Mouse (Mus musculus) yolk sac, embryonic 10.5 days (tissue): ENCODE data around the gene Ghr.

ENCODE experiments used
- DNase-seq: peaks from one replicate; pipeline ENCODE4 v3.0.0-alpha.2; 2017; ENCODE audit warnings: low spot score

Ghr gene

DNA sequence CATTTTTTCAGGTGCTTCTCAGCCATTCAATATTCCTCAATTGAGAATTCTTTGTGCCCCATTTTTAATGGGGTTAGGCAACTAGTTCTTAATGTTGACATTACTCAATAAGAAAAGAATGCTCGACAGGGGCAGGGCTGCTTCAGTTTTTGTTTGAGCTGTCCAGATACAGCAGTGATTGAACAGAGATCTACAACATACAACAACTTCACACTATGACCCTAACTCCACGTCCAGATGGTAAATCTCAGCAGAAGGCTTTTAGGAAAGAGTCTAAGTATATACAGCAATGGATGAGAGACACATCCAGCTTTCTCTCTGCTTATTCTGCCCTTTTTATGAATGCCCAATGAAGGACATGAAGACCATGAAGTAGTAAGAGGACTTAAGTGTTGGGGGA lies 199.5 kb downstream of the Ghr start:
- DNase-seq = no peak

DNA sequence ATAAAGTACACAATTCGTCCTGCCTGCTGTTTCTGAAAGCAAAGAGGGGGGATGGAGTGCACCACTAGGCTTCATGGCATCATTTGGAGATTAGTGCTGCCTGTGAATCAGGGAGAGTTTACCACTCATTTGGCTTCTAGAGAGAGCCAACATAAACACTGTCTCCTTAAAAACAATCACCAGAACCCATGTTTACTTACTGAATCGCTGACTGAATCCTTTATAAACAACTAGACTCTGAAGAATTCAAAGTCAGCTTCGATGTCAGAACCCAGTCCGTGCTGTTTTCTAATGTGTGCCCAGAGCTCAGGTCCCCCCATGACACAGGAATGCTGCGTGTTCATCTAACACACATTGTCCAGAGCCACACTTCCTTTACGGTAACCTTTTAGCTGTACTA lies 201.9 kb downstream of the Ghr start:
- DNase-seq = peak; percentile 20

DNA sequence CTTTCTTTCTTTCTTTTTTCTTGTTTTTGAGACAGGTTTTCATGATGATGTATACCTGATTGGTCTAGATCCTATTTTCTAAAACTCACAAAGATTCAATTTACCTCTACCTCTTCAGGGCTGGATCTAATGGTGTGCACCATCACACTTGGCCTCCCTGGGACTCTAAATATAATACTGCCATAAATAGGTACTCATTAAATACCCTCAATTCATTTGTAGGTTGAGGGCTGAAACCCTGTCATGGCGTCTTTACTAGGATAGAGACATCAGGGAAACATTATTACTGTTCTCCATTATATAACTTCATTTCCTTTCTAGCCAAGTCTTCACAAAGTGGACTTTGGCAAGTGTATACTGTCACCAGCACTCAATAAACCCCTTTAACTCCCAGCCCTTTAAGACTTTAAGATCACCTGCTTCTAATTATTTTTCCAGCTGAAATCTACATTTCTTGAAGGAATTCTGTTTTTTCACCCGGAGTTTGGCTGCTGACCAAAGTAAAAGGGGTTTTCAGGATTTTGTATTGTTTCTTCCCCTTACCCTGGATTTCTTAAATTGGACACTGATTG lies 214.9 kb downstream of the Ghr start:
- no peak for DNase-seq

DNA sequence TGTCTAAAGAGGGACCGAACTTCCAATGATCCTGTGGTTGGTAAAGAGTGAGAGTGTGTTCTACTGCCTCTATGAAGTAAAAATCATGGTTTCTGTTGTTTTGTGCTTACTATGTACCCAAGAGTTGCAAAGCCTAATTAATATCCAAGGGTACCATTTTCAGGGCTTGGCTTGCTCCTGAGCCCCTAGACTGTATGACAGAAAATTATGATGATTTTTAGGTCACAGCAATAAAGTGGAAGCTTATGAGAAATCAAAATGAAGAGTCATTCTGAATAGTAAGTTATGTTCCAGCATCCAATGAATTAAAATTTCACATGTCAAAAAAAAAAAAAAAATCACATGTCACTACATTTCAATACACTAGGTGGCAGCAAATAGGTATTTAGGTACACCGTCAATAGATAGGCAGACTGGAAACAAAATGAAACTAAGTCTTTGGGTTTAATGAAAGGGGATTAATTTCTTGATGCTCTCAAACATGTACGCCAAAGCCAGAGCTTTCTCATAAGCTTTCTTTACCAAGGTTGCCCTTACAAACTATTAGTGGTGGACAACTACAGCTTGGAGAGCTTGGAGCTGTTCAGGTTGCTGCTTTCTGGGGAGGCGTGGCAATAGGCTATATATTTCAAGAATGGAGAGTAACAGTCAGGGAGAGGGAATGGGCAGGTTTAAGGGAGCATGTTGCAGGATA lies 227.1 kb downstream of the Ghr start:
- DNase-seq = no peak

DNA sequence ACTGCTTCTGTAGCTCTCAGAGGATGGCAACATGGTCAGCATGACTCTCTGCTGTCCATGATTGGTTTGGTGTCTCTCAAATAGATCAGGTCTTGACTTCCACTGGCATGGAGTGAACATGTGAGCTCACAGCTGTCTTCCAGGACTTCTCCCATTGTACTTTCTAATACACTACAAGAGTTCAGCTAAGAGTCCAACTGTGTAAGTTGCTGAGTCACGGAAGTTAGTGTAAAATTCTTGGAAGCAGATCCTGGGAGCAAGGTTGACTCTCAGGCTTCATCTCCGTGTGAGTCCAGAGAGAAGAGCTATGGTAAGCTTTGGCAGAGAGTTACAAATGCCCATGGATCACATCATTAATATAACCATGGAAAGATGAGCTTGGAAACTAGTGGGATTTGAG lies 229.6 kb downstream of the Ghr start:
- DNase-seq = no peak

DNA sequence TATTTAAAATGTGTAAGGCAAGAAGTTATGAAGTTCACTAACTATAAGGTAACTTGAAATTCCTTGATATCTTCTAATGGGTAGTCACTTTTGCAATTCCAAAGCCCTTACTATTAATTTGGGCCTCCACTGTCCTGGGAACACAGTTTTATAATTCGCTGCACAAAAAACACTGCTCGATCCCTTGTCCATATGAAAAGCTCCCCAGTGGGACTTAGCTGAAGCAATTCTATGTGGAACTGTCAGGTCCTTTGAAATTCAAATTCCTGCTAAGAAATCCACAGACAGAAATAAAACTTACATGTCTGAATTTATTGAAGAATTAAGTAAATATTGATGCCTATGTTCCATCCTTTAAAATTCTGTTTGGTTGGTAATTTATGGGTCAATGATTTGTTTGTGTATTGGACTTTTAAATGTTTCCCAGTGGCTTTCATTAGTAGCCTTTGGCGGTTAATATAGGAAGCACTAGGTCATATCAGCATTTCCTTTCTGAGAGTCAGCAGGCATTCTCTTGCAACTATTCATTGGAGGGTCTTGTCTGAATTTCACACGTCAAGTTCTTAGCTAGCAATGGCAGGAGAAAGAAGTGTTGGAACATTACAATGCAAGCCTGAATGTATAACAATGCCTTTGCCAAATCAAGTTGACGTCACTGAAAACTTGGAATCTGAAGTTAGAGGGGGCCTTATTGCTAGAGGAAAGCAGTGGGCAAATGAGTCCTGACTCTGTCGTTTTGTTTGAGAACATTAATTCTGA lies 233.8 kb downstream of the Ghr start:
- no peak for DNase-seq

DNA sequence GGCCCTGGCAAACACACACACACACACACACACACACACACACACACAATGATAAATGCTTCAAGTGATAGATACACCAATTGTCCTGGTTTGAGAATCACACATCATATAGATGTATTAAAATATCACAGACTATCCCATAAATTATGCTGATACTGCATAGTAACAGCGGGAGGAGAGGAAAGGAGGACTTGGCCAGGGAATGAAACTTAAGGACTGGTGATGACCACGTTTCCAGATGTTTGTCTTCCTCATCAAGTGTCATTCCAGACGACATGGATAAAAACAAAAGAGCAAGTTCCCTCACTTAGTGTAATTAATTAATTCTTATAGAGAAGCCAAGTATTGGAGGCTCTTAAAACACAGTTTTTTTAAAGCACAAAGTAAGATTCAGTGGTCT lies 236.6 kb downstream of the Ghr start:
- DNase-seq = no peak

DNA sequence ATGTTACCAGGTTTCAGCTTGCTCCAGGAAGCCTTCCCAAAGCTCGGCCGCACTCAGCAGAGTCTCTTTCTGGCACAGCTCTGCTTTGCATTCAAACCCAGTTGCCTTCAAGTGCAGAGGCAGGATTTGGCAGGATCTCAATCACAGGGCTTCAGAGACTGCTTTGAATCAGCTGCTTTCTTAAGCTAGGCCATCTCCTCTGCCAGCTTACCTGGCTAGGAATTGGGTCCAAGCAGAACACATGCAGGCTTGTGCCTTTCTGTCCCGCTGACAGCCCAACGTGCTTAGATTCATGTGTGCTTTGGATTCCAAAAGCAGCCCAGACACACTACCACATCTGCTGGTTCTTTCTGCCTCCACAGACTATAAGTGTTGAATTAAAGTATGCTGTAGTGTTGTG lies 238.7 kb downstream of the Ghr start:
- no peak for DNase-seq

DNA sequence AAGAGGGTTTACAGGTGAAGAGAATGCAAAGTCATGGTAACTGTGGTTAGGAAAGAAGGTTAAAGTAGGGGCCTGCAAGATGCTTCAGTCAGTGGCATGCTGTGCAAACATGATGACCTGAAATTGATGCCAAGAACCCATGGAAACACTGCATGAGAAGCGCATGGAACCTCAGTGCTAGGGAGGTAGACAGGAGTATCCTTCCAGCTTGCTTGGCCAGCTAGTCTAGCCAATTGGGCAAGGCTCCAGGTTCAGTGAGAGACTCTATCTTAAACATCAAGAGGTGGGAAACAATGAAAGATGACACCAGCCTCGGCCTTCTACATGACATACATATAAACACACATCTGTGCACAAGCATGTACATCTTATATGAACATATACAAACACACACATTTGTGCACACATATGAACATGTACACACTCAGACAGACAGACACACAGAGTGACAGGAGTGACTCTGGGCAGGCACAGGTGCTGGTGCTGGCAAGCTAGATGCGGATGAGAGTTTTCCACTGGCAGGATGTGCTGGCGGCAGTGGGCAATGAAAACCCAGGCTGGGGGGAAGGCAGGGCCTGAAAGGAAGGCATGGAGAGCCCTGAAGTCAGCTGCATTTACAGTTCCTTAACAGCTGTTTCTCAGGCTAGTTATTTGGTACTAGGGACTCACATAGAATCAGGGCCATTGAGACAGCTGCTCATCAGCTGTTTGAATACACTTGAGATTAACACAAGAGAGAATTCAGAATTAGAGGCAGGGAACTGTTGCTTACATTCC lies 241.3 kb downstream of the Ghr start:
- no peak for DNase-seq

DNA sequence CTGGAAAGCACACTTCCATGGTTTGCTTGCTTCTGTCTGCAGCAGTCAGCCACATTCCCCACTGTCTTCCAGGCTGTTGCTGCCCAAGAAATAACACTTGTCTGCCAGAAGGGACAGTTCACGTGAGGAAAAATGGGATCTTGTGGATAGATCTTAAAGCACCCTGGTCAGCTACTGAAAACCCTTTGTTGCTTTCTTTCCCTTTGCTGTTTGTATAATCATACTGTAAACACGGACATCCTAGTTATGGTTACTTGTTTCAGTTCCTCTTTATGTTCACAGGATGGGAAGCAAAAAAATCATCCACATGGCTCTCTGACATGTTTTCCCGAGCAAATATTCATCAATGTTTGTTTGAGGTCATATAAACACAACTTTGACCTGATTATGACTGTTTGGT lies 243.4 kb downstream of the Ghr start:
- DNase-seq = no peak

DNA sequence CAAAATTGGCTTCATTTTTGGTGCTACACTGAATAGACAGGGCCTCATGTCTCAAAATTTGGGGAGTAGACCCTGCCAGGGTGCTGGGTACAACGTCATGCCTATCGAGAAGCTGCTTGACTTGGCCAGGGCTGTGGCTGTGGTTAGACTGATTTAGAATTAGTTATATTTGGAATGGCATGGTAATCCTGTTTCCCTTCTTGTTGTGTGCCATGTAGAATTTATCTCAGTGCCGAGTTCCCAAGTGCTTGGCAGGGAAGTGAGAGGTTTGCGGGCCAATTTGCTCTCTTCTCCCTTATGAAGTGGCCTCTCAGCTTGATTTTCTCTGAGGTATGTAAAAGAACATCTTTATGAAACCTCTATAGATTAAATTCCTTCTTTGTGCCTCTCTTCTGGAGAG lies 250.8 kb downstream of the Ghr start:
- no peak for DNase-seq

DNA sequence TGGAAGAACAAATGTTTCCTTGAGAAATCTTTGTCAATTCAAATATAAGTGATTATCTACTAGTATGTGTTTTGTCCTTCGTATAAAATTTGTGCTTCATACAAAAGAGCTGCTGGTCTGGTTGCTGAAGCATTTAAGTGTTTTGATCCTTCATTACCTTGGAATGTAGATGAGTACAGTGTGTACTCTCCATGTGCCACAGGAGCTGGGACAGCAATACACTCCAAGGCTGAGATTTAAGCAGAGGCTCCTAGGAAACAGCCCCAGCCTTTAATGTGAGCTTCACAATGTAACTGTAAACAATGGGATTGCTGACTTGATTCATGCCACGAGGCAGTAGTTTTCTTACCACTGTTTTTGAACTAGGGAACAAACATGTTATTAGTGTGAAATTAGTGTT lies 251.5 kb downstream of the Ghr start:
- no peak for DNase-seq

DNA sequence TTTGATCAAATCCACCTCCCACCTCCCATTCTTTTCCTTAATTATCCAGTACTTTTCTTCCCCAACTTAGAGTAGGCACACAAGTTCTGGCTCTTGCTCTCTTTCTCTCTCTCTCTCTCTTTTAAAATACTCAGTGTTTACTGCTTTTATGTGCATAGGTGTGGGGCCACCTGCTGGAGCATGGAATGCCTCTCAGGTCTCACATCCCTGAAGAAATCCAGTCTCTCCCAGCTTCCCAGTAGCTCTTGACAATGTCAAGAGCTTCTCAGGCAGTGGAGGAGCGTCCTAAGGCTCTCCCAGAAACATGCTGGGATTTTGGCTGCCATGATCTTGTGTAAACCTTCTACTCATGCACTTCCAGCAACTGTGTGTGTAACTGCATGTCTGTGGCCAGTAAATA lies 253.0 kb downstream of the Ghr start:
- DNase-seq = no peak

DNA sequence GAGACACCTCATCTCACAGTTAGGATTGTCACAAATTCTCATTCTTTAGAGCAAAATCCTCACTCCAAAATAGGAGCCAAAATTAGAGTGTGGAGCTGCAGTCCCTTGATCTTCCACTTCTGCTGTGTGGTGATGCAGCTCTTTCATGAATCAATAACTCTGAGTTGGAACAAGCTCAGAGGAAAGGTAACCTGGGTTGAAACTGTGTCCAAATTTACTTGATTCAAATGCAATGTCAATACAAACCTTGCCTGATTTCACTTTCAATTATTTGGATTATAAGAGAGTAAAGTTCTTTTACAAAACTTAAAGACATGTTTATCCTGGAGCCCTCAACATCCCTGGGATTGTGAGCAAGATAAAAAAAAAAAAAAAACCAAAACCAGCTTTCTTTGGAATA lies 260.3 kb downstream of the Ghr start:
- no peak for DNase-seq

DNA sequence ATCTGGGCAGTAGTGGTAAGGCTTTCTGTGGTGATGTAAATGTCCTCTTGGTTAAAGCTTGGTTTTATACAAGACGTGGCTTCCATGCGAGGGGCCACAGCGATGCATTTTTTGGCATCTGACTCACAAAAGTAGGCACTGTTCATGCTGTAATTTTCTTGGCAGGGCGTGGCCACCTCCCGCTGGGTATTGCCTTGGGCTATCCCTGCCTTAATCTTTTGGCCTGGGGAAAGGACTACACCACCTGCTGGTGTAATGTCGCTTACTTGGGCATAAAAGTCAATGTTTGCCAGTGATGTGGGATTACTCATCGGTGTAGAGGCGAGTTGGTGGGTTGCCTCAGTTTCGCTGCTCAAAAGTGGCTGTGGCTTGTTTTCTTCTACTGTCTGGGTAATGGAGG lies 263.4 kb downstream of the Ghr start:
- no peak for DNase-seq

DNA sequence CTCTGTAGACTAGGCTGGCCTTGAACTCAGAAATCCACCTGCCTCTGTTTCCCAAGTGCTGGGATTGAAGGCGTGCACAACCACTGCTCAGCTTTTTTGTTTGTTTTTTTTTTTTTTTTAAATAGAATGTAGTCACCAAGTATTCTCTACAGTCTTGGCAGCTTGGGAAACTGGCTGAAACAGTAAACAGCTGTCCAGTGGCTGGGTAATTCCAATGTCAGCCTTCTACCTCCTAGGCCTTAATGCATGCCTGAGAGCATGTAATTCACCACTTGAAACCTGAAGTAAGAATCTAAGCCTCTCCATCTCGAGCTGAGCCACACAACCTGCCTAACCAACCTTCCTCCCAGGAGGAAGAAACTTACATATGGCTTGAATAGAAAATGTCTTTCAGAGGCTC lies 266.7 kb downstream of the Ghr start:
- DNase-seq = no peak

DNA sequence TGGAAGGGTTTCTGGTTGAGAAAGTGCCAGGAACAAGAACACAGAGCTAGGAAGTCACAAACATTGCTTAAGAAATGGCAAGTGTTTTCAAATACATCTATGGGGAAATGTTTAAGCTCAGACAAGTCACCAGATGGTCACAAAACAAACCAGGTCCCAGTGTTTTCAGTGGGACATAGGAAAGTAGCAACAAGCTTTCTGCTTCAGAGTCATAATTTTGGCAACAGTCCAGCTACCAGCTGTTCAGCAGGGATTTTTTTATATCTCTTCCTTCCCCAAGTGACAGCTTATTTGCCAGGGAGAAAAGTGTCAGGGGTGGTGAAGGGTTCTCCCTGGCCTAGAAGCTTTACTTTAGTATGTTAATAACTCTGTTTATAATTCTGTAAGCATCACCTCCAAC lies 270.4 kb downstream of the Ghr start:
- no peak for DNase-seq

DNA sequence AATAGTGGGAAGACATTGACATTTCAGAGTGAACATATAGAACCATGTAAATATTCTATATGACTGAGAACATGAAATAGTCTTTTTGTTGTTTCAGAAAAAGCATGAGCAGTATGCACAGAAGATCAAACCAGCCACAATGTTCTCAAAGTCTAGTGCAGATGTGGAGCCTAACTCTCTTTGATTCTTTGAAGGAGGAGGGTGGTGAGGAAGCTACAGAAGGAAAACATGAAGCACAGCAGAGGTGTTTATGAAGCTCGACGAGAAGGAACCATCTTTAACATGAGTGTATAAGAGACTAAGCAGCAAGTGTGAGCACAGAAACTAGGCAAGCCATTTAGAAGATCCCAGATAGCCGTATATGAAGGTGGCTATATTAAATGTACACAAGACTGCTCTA lies 273.4 kb downstream of the Ghr start:
- no peak for DNase-seq

DNA sequence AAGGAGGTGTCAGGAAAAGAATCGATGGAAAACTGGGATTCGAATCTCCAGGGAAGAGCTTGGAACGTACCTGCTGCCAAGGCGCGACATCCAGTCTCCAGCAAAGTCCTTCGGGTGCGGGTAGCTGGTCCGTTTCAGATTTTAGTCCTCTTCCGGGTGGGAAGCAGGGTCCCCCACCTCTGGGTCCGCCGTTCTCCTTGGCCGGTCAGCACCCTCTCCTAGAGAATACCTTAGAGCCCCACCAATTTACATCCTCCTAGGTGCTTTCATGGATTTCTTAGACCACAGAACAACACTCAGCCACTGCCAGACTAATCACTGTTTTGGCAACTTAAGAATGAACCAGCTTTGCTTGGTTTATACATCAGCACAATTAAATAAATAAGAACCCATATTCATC lies 279.9 kb downstream of the Ghr start, which contains the start of gene Ccdc152:
Gene Ccdc152 (minus strand): TSS at position 101 of the 400 bp plus-strand sequence.
- no peak for DNase-seq

DNA sequence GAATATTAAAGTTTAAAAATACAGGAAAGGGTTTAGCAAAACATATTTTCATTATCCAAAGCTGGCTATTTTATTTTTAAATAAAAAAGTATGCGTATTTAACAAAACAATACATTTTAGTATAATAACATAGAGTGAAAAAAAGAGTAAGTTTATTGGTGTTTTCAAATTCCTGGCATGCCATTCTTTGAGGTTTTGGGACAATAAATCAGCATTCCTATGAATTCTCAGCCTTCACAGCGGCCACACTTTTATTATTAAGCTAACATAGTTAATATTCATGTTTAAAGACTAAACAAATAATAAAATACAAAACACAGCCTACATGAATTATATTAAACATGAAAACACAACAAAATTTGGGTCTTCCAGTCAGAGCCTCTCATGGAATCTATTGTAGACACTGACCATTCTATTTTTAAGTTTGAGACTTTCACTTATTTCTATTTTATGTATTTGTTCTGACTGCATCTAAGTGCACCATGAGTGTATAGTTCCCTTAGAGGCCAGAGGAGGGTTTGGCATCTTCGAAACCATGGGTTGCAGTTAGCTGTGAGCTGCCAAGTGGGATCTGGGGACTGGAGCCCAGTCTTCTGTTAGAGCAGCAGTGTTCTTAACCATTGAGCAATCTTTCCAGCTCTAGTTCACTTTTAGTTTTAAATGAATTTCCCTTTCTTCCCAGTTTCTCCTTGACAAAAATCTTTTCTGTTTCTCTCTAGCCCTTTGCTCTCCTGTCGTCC lies 282.8 kb downstream of the Ghr start:
- no peak for DNase-seq

DNA sequence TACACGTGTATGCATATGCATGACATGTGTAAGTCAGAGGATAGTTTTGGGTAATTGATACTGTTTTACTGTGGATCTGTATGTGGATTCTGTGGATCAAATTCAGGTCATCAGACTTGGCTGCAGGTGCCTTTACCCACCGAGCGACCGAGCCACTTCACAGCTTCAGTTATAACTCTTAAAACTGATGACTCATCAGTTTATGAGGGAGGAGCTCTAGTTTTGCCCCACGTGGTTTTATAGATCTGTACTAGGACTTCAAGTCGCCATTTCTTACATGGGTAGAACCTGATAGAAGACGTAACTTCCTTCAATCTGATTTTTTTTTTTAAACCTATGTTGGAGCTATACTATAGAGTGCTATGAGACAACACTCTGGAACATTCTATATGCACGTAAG lies 285.7 kb downstream of the Ghr start:
- no peak for DNase-seq

DNA sequence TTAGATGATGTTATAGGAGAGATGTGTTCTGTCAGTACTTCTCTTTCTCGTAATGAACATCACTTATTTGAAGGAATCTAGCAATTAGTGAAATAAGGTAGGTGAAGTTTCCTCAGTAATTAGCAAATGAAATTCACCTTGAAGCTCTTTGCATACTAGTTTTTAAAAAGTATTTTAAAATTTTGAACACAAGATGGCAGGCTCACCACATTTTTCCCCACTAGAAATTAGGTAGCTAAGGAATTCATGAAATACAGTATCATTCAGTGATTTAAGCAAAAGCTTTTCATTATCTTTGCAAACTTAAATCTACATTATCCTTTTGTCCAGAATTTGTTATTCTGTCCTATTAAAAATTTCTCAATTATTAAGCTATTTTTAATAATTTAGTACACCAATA lies 287.3 kb downstream of the Ghr start:
- no peak for DNase-seq
